Mouse (Mus musculus) urinary bladder, adult 2 months (tissue): ENCODE results near the gene Rpl41. TPM values are rescaled to one million over a fixed set of nuclear protein-coding genes. Genes with fewer than 3 reads are reported as not detected.

Source experiments
- polyA plus RNA-seq: library from polyadenylated mRNA; depleted of rRNA; stranded (reverse); fragments of >200 nt; gene quantifications from 2 replicates; pipeline ENCODE4 v1.2.3, GENCODE M21; 2012; rRNA removed

The Rpl41 gene
- polyA plus RNA-seq, 1 experiment, result 2,645 TPM

Other genes starting within 250 kb of the Rpl41 start
- gene Pan2, start 246.0 kb downstream of the Rpl41 start, polyA plus RNA-seq, result 27.9 and 31.7 TPM in 2 replicates
- gene Cnpy2, start 226.8 kb downstream of the Rpl41 start, polyA plus RNA-seq, result 118 and 124 TPM in 2 replicates
- 138 and 150 TPM in 2 replicates for gene Cs, start 211.6 kb downstream of the Rpl41 start, polyA plus RNA-seq
- gene Coq10a, start 180.3 kb downstream of the Rpl41 start, polyA plus RNA-seq, result 63.6 and 66.9 TPM in 2 replicates
- gene Ankrd52, start 172.2 kb downstream of the Rpl41 start, polyA plus RNA-seq, result 19.9 and 26.5 TPM in 2 replicates
- not detected in 2 replicates for gene Slc39a5, start 148.1 kb downstream of the Rpl41 start, polyA plus RNA-seq
- 47.2 and 50.1 TPM in 2 replicates for gene Nabp2, start 137.8 kb downstream of the Rpl41 start, polyA plus RNA-seq
- 25.4 and 25.5 TPM in 2 replicates for gene Rnf41, start 137.6 kb downstream of the Rpl41 start, polyA plus RNA-seq
- gene Smarcc2, start 90.1 kb downstream of the Rpl41 start, polyA plus RNA-seq, result 91.5 and 97.0 TPM in 2 replicates
- gene Myl6, start 55.2 kb downstream of the Rpl41 start, polyA plus RNA-seq, result 10,835 and 11,320 TPM in 2 replicates
- gene Myl6b, start 50.6 kb downstream of the Rpl41 start, polyA plus RNA-seq, result 3.0 and 3.3 TPM in 2 replicates
- gene Esyt1, start 23.4 kb downstream of the Rpl41 start, polyA plus RNA-seq, result 56.9 and 61.6 TPM in 2 replicates
- 12.5 TPM in 2 replicates for gene Zc3h10, start 1.5 kb downstream of the Rpl41 start, polyA plus RNA-seq
- 74.1 and 75.9 TPM in 2 replicates for gene Pa2g4, start 16.7 kb upstream of the Rpl41 start, polyA plus RNA-seq
- 25.1 and 27.0 TPM in 2 replicates for gene Erbb3, start 40.3 kb upstream of the Rpl41 start, polyA plus RNA-seq
- 1,064 and 1,154 TPM in 2 replicates for gene Rps26, start 77.4 kb upstream of the Rpl41 start, polyA plus RNA-seq
- gene Ikzf4, start 96.7 kb upstream of the Rpl41 start, polyA plus RNA-seq, result 1.4 and 2.3 TPM in 2 replicates
- gene Suox, start 124.8 kb upstream of the Rpl41 start, polyA plus RNA-seq, result 19.2 and 21.0 TPM in 2 replicates
- 101 and 107 TPM in 2 replicates for gene Rab5b, start 147.0 kb upstream of the Rpl41 start, polyA plus RNA-seq
- 0.72 and 0.95 TPM in 2 replicates for gene Pmel, start 154.9 kb upstream of the Rpl41 start, polyA plus RNA-seq
- 23.6 and 32.4 TPM in 2 replicates for gene Cdk2, start 155.7 kb upstream of the Rpl41 start, polyA plus RNA-seq
- gene Dgka, start 195.6 kb upstream of the Rpl41 start, polyA plus RNA-seq, result 65.5 and 71.0 TPM in 2 replicates
- gene Pym1, start 198.6 kb upstream of the Rpl41 start, polyA plus RNA-seq, result 32.9 and 36.9 TPM in 2 replicates
- 19.8 and 22.1 TPM in 2 replicates for gene Mmp19, start 241.6 kb upstream of the Rpl41 start, polyA plus RNA-seq